Mouse (Mus musculus): ENCODE results near the gene Fam174b. TPM values are rescaled to one million over a fixed set of nuclear protein-coding genes. Genes with fewer than 3 reads are reported as not detected.

Gene Fam174b
- total and polyA plus RNA-seq, 3 experiments = 1.4 to 1.7 TPM; not detected in 1

DNA sequence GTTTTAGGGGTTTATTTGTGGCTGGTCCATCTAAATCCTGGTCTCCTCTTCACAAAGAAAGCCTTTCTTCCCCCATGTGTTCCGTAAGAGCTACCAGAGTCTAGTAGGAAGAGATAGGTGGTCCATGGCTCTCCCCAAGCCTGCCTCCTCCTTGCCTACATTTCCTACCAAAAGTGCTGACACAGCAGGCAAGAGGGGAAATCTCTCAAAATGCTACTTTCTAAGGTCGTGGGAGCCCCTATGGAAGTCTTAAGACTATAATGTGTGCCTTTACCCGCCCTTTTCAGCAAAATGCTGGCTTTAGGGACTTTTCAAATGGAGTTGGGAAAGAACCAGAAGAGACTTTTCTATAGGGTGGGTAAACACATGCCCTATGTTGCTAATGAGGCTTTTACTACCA lies 37.7 kb downstream of the Fam174b start:
- Histone ChIP-seq H3K79me2 (ENCODE audit: control insufficient read depth, insufficient read depth, low read length, poor library complexity) (no peaks in the 10 kb centered on the region), H3K36me3 (ENCODE audit: control insufficient read depth in 1 of 2, insufficient read depth in 2 of 2, low read length in 2 of 2) (no peaks in the 10 kb centered on the region), H3K4me3 (ENCODE audit: control insufficient read depth in 1 of 2, insufficient read depth in 1 of 2, low read depth in 2 of 2, low read length in 2 of 2) (no peak overlapping the region), H3K27ac (ENCODE audit: control insufficient read depth, low read depth, low read length) (no peak overlapping the region), H3K9me3 (replicated peaks; ENCODE audit: insufficient read depth, low read length) (no peaks in the 10 kb centered on the region), H3K4me1 (ENCODE audit: control insufficient read depth in 1 of 2, insufficient read depth in 2 of 2, low read length in 2 of 2) (no peaks in the 10 kb centered on the region), H3K27me3 (ENCODE audit: control insufficient read depth in 1 of 2, insufficient read depth in 2 of 2, low read length in 2 of 2) (no peaks in the 10 kb centered on the region), H3K9ac (ENCODE audit: control insufficient read depth, low read depth, low read length, poor library complexity, severe bottlenecking) (no peak overlapping the region)
- DNase-seq (ENCODE audit: low read depth, low spot score) = no peak
- no peak for TF ChIP-seq POLR2AphosphoS5 (IDR thresholded peaks at IDR 0.05; ENCODE audit: borderline replicate concordance, low read depth, low read length)
- no peak for TF ChIP-seq RCOR1 (IDR thresholded peaks at IDR 0.05; ENCODE audit: low read depth, low read length)
- TF ChIP-seq MAFK (IDR thresholded peaks at IDR 0.05; ENCODE audit: borderline replicate concordance, low read depth, low read length) = peak; percentile 43; the same call in 1 of the 2 replicates

- no peak overlapping the region for H3K9ac ChIP-seq (ENCODE audit: control insufficient read depth, low read depth, low read length, poor library complexity, severe bottlenecking)
- H3K79me2 ChIP-seq (ENCODE audit: control insufficient read depth, insufficient read depth, low read length, poor library complexity) = no peaks in the 10 kb centered on the region
- H3K4me1 ChIP-seq (ENCODE audit: control insufficient read depth in 1 of 2, insufficient read depth in 2 of 2, low read length in 2 of 2) = no peaks in the 10 kb centered on the region; a peak in 1 of 4 replicates
- no peaks in the 10 kb centered on the region for H3K27me3 ChIP-seq (ENCODE audit: control insufficient read depth in 1 of 2, insufficient read depth in 2 of 2, low read length in 2 of 2)
- TF ChIP-seq MAFK (IDR thresholded peaks at IDR 0.05; ENCODE audit: borderline replicate concordance, low read depth, low read length) = no peak
- no peaks in the 10 kb centered on the region for H3K36me3 ChIP-seq (ENCODE audit: control insufficient read depth in 1 of 2, insufficient read depth in 2 of 2, low read length in 2 of 2)
- DNase-seq (ENCODE audit: low read depth, low spot score) = no peak
- H3K4me3 ChIP-seq (ENCODE audit: control insufficient read depth in 1 of 2, insufficient read depth in 1 of 2, low read depth in 2 of 2, low read length in 2 of 2) = no peak overlapping the region
- no peaks in the 10 kb centered on the region for H3K9me3 ChIP-seq (replicated peaks; ENCODE audit: insufficient read depth, low read length)
- no peak overlapping the region for H3K27ac ChIP-seq (ENCODE audit: control insufficient read depth, low read depth, low read length)
These were observed 44.8 kb downstream of the Fam174b start for GRCm38 (mm10) chr7:73784736-73785428.

GRCm38 (mm10) chr7:73785815-73786214 lies 45.7 kb downstream of the Fam174b start:
- Histone ChIP-seq H3K79me2 (ENCODE audit: control insufficient read depth, insufficient read depth, low read length, poor library complexity) (no peaks in the 10 kb centered on the region), H3K36me3 (ENCODE audit: control insufficient read depth in 1 of 2, insufficient read depth in 2 of 2, low read length in 2 of 2) (no peaks in the 10 kb centered on the region), H3K27ac (ENCODE audit: control insufficient read depth, low read depth, low read length) (no peak overlapping the region), H3K9ac (ENCODE audit: control insufficient read depth, low read depth, low read length, poor library complexity, severe bottlenecking) (no peak overlapping the region), H3K4me3 (ENCODE audit: control insufficient read depth in 1 of 2, insufficient read depth in 1 of 2, low read depth in 2 of 2, low read length in 2 of 2) (no peak overlapping the region), H3K9me3 (replicated peaks; ENCODE audit: insufficient read depth, low read length) (no peaks in the 10 kb centered on the region), H3K4me1 (ENCODE audit: control insufficient read depth in 1 of 2, insufficient read depth in 2 of 2, low read length in 2 of 2) (no peaks in the 10 kb centered on the region; a peak in 1 of 4 replicates), H3K27me3 (ENCODE audit: control insufficient read depth in 1 of 2, insufficient read depth in 2 of 2, low read length in 2 of 2) (no peaks in the 10 kb centered on the region; a peak in 1 of 4 replicates)
- TF ChIP-seq POLR2A (IDR thresholded peaks at IDR 0.05; ENCODE audit: control insufficient read depth in 1 of 2, insufficient read depth in 1 of 2, low read depth in 1 of 2, low read length in 2 of 2, poor library complexity in 1 of 2) = no peak
- no peak for TF ChIP-seq MAFK (IDR thresholded peaks at IDR 0.05; ENCODE audit: borderline replicate concordance, low read depth, low read length)
- TF ChIP-seq E2F4 (IDR thresholded peaks at IDR 0.05; ENCODE audit: borderline replicate concordance, low read depth, low read length) = no peak
- no peak for TF ChIP-seq MAX (IDR thresholded peaks at IDR 0.05; ENCODE audit: low read length)
- TF ChIP-seq ZC3H11A (IDR thresholded peaks at IDR 0.05; ENCODE audit: low read depth, low read length) = no peak
- no peak for TF ChIP-seq CHD2 (IDR thresholded peaks at IDR 0.05; ENCODE audit: low read length)
- no peak for TF ChIP-seq SIN3A (IDR thresholded peaks at IDR 0.05; ENCODE audit: low read length)
- TF ChIP-seq USF2 (IDR thresholded peaks at IDR 0.05; ENCODE audit: borderline replicate concordance in 1 of 2, insufficient read depth in 1 of 2, low read depth in 1 of 2, low read length in 2 of 2) = no peak
- no peak for TF ChIP-seq MYB (IDR thresholded peaks at IDR 0.05; ENCODE audit: low read depth, low read length)
- no peak for DNase-seq (ENCODE audit: low read depth, low spot score)
